Mouse (Mus musculus) liver, embryonic 14.5 days (tissue): ENCODE data around the gene Rpgrip1l. TPM values are rescaled to one million over a fixed set of nuclear protein-coding genes. Genes with fewer than 3 reads are reported as not detected.

Experiments used
- ATAC-seq: fragments of 200-750 bp; cut with Nextera tagmentation; 2 replicates; pipeline ENCODE4 v1.8.0; 2017; ENCODE audit warnings: moderate number of reproducible peaks, mild to moderate bottlenecking, moderate library complexity; ENCODE audit not compliant: insufficient read depth
- DNase-seq, 3 experiments: peaks; one replicate each; pipeline ENCODE4 v3.0.0-alpha.2; 2012 to 2013; ENCODE audit warnings: low read depth in 3 of 3, low spot score in 3 of 3
- H3K27ac ChIP-seq: fragments of 300-500 bp; sonication (generic); 2 replicates; pipeline ENCODE4 v1.5.1; 2014; ENCODE audit warnings: moderate library complexity, mild to moderate bottlenecking, control low read depth, inconsistent platforms
- H3K27me3 ChIP-seq: fragments of 300-500 bp; sonication (generic); 2 replicates; pipeline ENCODE4 v1.6.1; 2014; ENCODE audit warnings: mild to moderate bottlenecking, low read length, moderate library complexity; ENCODE audit not compliant: control insufficient read depth, insufficient read depth
- H3K36me3 ChIP-seq: fragments of 300-500 bp; sonication (generic); replicated peaks from 2 replicates; pipeline ENCODE4 v1.6.1; 2014; ENCODE audit warnings: low read depth; ENCODE audit not compliant: control insufficient read depth, insufficient read depth
- H3K4me1 ChIP-seq, 2 experiments: fragments of 200-500 bp in 1 of 2; fragments of 300-500 bp in 1 of 2; sonication (generic) in 1 of 2; replicated peaks; 2 replicates each; pipeline ENCODE4 v1.6.1; 2012 to 2014; ENCODE audit warnings: antibody characterized with exemption in 1 of 2, inconsistent platforms in 1 of 2, low read length in 1 of 2; ENCODE audit not compliant: control insufficient read depth in 2 of 2, insufficient read depth in 2 of 2
- H3K4me2 ChIP-seq: fragments of 300-500 bp; sonication (generic); 2 replicates; pipeline ENCODE4 v1.6.1; 2014; ENCODE audit warnings: low read depth, mild to moderate bottlenecking, control low read depth, moderate library complexity
- H3K4me3 ChIP-seq, 2 experiments: fragments of 200-500 bp in 1 of 2; fragments of 300-500 bp in 1 of 2; sonication (generic) in 1 of 2; 2 replicates each; pipeline ENCODE4 v1.5.1; 2012 to 2014; ENCODE audit warnings: low read depth in 2 of 2, low read length in 2 of 2, mild to moderate bottlenecking in 2 of 2, control low read depth in 1 of 2, inconsistent platforms in 1 of 2, moderate library complexity in 1 of 2; ENCODE audit not compliant: insufficient read depth in 1 of 2
- H3K9ac ChIP-seq: fragments of 300-500 bp; sonication (generic); replicated peaks from 2 replicates; pipeline ENCODE4 v1.6.1; 2014; ENCODE audit warnings: mild to moderate bottlenecking, control low read depth, moderate library complexity
- H3K9me3 ChIP-seq: fragments of 300-500 bp; sonication (generic); 2 replicates; pipeline ENCODE4 v1.6.1; 2016; ENCODE audit warnings: low read length, mixed read lengths; ENCODE audit not compliant: control insufficient read depth
- CTCF ChIP-seq: IDR thresholded peaks from 2 replicates; pipeline ENCODE4 v1.5.1; 2016; ENCODE audit warnings: antibody characterized with exemption, low read depth, control low read depth
- EP300 ChIP-seq: IDR thresholded peaks from 2 replicates; pipeline ENCODE4 v1.6.1; 2016; ENCODE audit warnings: antibody characterized with exemption, low read depth
- WGBS: fragments of 180-500 bp; shearing (Covaris S2); extraction: QIAGEN DNeasy Blood & Tissue Kit; methylation state at CpG from one replicate; pipeline ENCODE4 v1.1.7; 2014; ENCODE audit not compliant: insufficient replicate concordance; 5-methylcytosine and 5-hydroxymethylcytosine counted together
- polyA plus RNA-seq, 2 experiments: library from polyadenylated mRNA; depleted of rRNA in 1 of 2; stranded (reverse) in 1 of 2; unstranded in 1 of 2; fragments of >200 nt; fragmentation: Nextera tagmentation in 1 of 2; extraction: Ambion mirVana in 1 of 2; gene quantifications; 2 replicates each; pipeline versions ENCODE4 v1.2.1 to v1.2.3; 2012 to 2014

Gene Rpgrip1l
- polyA plus RNA-seq, 2 experiments, result 1.1 to 3.3 TPM

- TF ChIP-seq CTCF (no peak), EP300 (no peak)
Measured at GRCm38 (mm10) chr8:91338389-91339154, 25.5 kb upstream of the Rpgrip1l start.

GRCm38 (mm10) chr8:91329461-91329850 lies 16.4 kb upstream of the Rpgrip1l start:
- no peak for ATAC-seq
- WGBS, result 50% methylated on average over 6 of the region's 6 CpGs

More at GRCm38 (mm10) chr8:91338389-91339154, 25.5 kb upstream of the Rpgrip1l start:
- Histone ChIP-seq H3K4me1 (peaks cover 0 to 9% of the 10 kb centered on the region in 2 experiments; a peak in 2 of 4 replicates), H3K27ac (no peak overlapping the region), H3K4me2 (no peak overlapping the region), H3K36me3 (no peaks in the 10 kb centered on the region), H3K9ac (no peak overlapping the region), H3K4me3 (no peak overlapping the region), H3K27me3 (no peaks in the 10 kb centered on the region), H3K9me3 (no peaks in the 10 kb centered on the region)
- 66% methylated on average over 6 of the region's 6 CpGs for WGBS
- DNase-seq (no peak), ATAC-seq (no peak)

GRCm38 (mm10) chr8:91329056-91329455 lies 16.0 kb upstream of the Rpgrip1l start:
- H3K4me2 ChIP-seq, result no peak overlapping the region
- no peak for TF ChIP-seq EP300
- no peak for TF ChIP-seq CTCF
- peaks cover 0 to 16% of the 10 kb centered on the region in 2 experiments; a peak in 2 of 4 replicates for H3K4me1 ChIP-seq
- DNase-seq, result no peak
- H3K27ac ChIP-seq, result no peak overlapping the region
- no peaks in the 10 kb centered on the region for H3K27me3 ChIP-seq
- H3K36me3 ChIP-seq, result no peaks in the 10 kb centered on the region
- ATAC-seq, result no peak
- 71% methylated on average over 9 of the region's 9 CpGs for WGBS
- no peak overlapping the region for H3K9ac ChIP-seq
- no peak overlapping the region for H3K4me3 ChIP-seq
- no peaks in the 10 kb centered on the region for H3K9me3 ChIP-seq

More at GRCm38 (mm10) chr8:91329461-91329850, 16.4 kb upstream of the Rpgrip1l start:
- Histone ChIP-seq H3K4me1 (peaks cover 0 to 16% of the 10 kb centered on the region in 2 experiments; a peak in 2 of 4 replicates), H3K4me2 (no peak overlapping the region), H3K36me3 (no peaks in the 10 kb centered on the region), H3K27me3 (no peaks in the 10 kb centered on the region), H3K9me3 (no peaks in the 10 kb centered on the region), H3K27ac (no peak overlapping the region; the same call in 1 of the 2 replicates), H3K9ac (no peak overlapping the region), H3K4me3 (no peak overlapping the region)
- TF ChIP-seq EP300 (no peak), CTCF (no peak)
- no peak for DNase-seq

GRCm38 (mm10) chr8:91327471-91328205 lies 14.6 kb upstream of the Rpgrip1l start:
- Histone ChIP-seq H3K4me2 (no peak overlapping the region), H3K4me3 (no peak overlapping the region), H3K4me1 (peaks cover 0 to 16% of the 10 kb centered on the region in 2 experiments; a peak in 2 of 4 replicates), H3K27me3 (no peaks in the 10 kb centered on the region), H3K36me3 (no peaks in the 10 kb centered on the region), H3K9me3 (no peaks in the 10 kb centered on the region), H3K27ac (no peak overlapping the region), H3K9ac (no peak overlapping the region)
- ATAC-seq (no peak), DNase-seq (no peak)
- WGBS, result 70% methylated on average over 11 of the region's 11 CpGs
- no peak for TF ChIP-seq EP300
- TF ChIP-seq CTCF, result no peak

GRCm38 (mm10) chr8:91326946-91327345 lies 13.9 kb upstream of the Rpgrip1l start:
- no peak overlapping the region for H3K9ac ChIP-seq
- no peak overlapping the region for H3K27ac ChIP-seq
- DNase-seq, result no peak
- H3K4me1 ChIP-seq, result peaks cover 0 to 13% of the 10 kb centered on the region in 2 experiments; a peak in 2 of 4 replicates
- 76% methylated on average over 6 of the region's 6 CpGs for WGBS
- H3K4me2 ChIP-seq, result no peak overlapping the region
- H3K36me3 ChIP-seq, result no peaks in the 10 kb centered on the region
- no peaks in the 10 kb centered on the region for H3K9me3 ChIP-seq
- H3K4me3 ChIP-seq, result no peak overlapping the region
- TF ChIP-seq EP300 (no peak), CTCF (no peak)
- H3K27me3 ChIP-seq, result no peaks in the 10 kb centered on the region
- no peak for ATAC-seq
